Mouse (Mus musculus): Measurements from ENCODE around the gene Usp39.

GRCm38 (mm10) chr6:72297825-72298224, 47.2 kb downstream of the Usp39 start:
- TF ChIP-seq CTCF (IDR thresholded peaks at IDR 0.05; ENCODE audit: extremely low read depth, insufficient read depth, low read length) (no peak), POLR2A (IDR thresholded peaks at IDR 0.05; ENCODE audit: extremely low read depth, insufficient read depth, low read length) (no peak)
